Mouse (Mus musculus) G1E (cell line): ENCODE data around the gene Sh3bp2. TPM values are rescaled to one million over a fixed set of nuclear protein-coding genes. Genes with fewer than 3 reads are reported as not detected.

Experiments
- ATAC-seq: 2 replicates; pipeline ENCODE4 v1.8.0; 2016; ENCODE audit warnings: mild to moderate bottlenecking; ENCODE audit not compliant: insufficient number of reproducible peaks, poor library complexity, low FRiP score, severe bottlenecking; ENCODE audit errors: extremely low read depth
- DNase-seq: peaks from one replicate; pipeline ENCODE4 v3.0.0; 2012; ENCODE audit warnings: low spot score
- H3K27me3 ChIP-seq: 2 replicates; pipeline ENCODE4 v1.6.1; 2012; ENCODE audit warnings: mild to moderate bottlenecking, low read length, inconsistent platforms; ENCODE audit not compliant: insufficient read depth
- H3K36me3 ChIP-seq: replicated peaks from 2 replicates; pipeline ENCODE3; 2012; ENCODE audit warnings: mild to moderate bottlenecking, inconsistent platforms
- H3K4me1 ChIP-seq: 2 replicates; pipeline ENCODE4 v1.6.1; 2012; ENCODE audit warnings: low read depth, low read length, inconsistent platforms, mixed read lengths; ENCODE audit not compliant: insufficient read depth
- H3K4me3 ChIP-seq: 2 replicates; pipeline ENCODE4 v1.5.1; 2012; ENCODE audit warnings: low read depth, mild to moderate bottlenecking, inconsistent platforms, low read length, moderate library complexity, mixed read lengths
- H3K9me3 ChIP-seq: replicated peaks from 2 replicates; pipeline ENCODE4 v1.6.1; 2012; ENCODE audit warnings: inconsistent platforms
- CTCF ChIP-seq: IDR thresholded peaks from 2 replicates; pipeline ENCODE4 v1.5.1; 2012; ENCODE audit warnings: low read depth, low read length, inconsistent platforms, mixed read lengths
- GATA1 ChIP-seq: IDR thresholded peaks from 2 replicates; pipeline ENCODE4 v1.6.1; 2012; ENCODE audit warnings: borderline replicate concordance, low read length, inconsistent platforms, mixed read lengths
- GATA2 ChIP-seq: IDR thresholded peaks from 2 replicates; pipeline ENCODE4 v1.6.1; 2012; ENCODE audit warnings: low read depth, low read length, inconsistent platforms, borderline replicate concordance
- POLR2AphosphoS5 ChIP-seq: IDR thresholded peaks from 2 replicates; pipeline ENCODE4 v1.6.1; 2012; ENCODE audit warnings: low read depth, low read length, inconsistent platforms; ENCODE audit not compliant: insufficient replicate concordance
- TAL1 ChIP-seq: conservative IDR thresholded peaks from 2 replicates; pipeline ENCODE4 v1.6.1; 2012; ENCODE audit warnings: low read depth, low read length, inconsistent platforms, mixed read lengths
- polyA plus RNA-seq: library from polyadenylated mRNA; stranded (reverse); fragments of >175 nt; gene quantifications from 2 replicates; pipeline ENCODE4 v1.2.3, GENCODE M21; 2012
- total RNA-seq, 2 experiments: library from RNA; stranded (forward) in 1 of 2; stranded (reverse) in 1 of 2; fragments of 200-1000 nt in 1 of 2; fragments of >200 nt in 1 of 2; fragmentation: Nextera tagmentation in 1 of 2; gene quantifications; 2 replicates each; pipeline ENCODE4 v1.2.3; 2014 to 2017

Gene Sh3bp2
- total and polyA plus RNA-seq, 3 experiments, result 2.2 to 6.7 (median 3.5) TPM

DNA sequence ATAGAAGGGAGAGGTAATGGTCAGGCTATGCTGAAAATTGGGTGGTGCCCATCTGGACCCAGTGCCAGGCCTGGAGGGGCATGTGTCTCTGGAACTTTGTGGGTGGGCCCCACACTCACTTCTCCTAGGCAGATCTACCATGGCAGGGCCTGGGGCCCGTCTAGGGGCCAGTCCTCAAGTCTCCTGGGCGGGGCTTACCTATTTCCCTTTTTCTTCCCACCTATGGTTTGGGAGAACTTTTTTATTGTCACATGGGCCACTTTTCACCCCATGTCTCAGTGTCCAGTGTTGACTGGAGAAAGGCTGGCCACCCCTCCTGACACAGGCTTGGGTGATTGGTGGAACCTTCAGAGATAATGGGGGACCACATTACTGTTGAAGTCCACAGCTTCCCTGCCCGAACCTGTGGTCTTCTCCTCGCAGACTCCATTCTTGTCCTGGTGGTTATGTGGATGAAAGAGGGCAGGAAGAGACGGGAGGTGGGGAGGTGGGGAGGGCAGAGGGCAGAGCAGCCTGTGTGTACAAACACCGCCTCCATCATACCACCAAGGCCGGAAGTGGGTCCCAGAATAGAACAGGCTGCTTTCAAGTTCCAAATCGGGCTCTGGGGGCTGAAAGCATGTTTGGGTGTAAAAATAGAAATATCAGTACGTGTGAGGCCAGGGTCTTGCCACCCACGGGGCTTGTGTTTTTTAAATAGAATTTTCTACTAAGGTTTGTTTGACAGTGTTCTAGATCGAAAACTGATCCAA, 5.0 kb upstream of the Sh3bp2 start:
- ATAC-seq (peak; percentile 38; the same call in 1 of the 2 replicates), DNase-seq (peak; percentile 61)
- Histone ChIP-seq H3K9me3 (no peaks in the 10 kb centered on the region), H3K4me1 (peaks cover 47% of the 10 kb centered on the region), H3K4me3 (no peak overlapping the region; the same call in 1 of the 2 replicates), H3K36me3 (no peaks in the 10 kb centered on the region), H3K27me3 (peaks cover 18% of the 10 kb centered on the region)
- TF ChIP-seq GATA1 (no peak), TAL1 (no peak), POLR2AphosphoS5 (no peak), CTCF (no peak), GATA2 (no peak)

DNA sequence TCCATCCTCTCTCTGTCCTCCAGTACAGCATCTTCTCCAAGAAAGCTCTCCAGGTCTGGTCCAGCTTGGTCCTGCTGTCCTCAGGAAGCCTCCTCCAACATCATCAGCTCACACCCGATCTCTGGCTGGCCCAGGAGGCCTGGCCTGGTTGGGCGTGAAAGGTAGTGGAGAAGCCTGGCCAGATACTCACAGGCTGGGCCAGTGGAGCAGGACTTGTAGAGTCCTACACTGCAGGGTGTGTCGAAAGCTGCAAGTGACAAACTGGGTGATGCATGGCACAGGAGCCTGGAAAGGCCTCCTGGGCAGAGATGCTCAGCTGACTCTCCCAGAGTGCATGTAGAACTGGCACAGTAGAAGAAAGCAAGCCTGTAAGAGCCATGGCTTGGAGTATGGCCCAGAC, 4.3 kb upstream of the Sh3bp2 start:
- H3K4me1 ChIP-seq, result peaks cover 54% of the 10 kb centered on the region
- DNase-seq (no peak), ATAC-seq (no peak)
- no peaks in the 10 kb centered on the region for H3K36me3 ChIP-seq
- H3K4me3 ChIP-seq, result no peak overlapping the region
- H3K9me3 ChIP-seq, result no peaks in the 10 kb centered on the region
- no peak for TF ChIP-seq GATA2
- no peak for TF ChIP-seq POLR2AphosphoS5
- TF ChIP-seq GATA1, result no peak
- no peak for TF ChIP-seq TAL1
- TF ChIP-seq CTCF, result no peak
- peaks cover 18% of the 10 kb centered on the region for H3K27me3 ChIP-seq

DNA sequence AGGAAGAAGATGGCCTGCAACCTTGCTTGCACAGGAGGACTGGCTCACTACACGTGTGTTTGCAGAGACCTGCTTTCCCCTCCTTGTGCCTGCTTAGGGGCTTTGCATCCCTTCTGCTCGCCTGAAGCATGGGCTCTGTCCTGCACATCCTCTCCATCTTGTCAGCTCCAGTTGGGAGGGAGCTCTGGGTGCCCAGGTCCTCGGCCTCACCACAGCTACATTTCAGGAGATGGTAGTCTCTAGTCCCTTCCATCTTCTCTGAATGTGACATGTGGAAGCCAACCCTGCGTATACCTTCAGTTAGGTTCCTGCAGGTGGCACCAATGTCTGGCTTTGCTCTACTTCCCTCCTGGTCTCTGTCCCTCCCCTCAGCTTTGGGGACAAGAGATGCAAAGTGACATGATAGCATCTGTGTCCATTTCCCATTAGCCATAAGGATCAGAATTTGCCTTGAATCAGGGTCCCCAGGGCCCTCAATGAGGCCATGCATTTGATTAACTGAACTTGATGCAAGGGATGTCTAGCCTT, 1.6 kb upstream of the Sh3bp2 start:
- TF ChIP-seq POLR2AphosphoS5 (no peak), GATA1 (no peak), TAL1 (no peak), GATA2 (no peak), CTCF (no peak)
- H3K27me3 ChIP-seq, result peaks cover 22% of the 10 kb centered on the region
- no peak for ATAC-seq
- H3K4me3 ChIP-seq, result no peak overlapping the region
- H3K9me3 ChIP-seq, result no peaks in the 10 kb centered on the region
- DNase-seq, result no peak
- H3K36me3 ChIP-seq, result no peaks in the 10 kb centered on the region
- H3K4me1 ChIP-seq, result peaks cover 59% of the 10 kb centered on the region

- Histone ChIP-seq H3K36me3 (no peaks in the 10 kb centered on the region), H3K9me3 (no peaks in the 10 kb centered on the region), H3K4me1 (peaks cover 56% of the 10 kb centered on the region), H3K27me3 (peaks cover 22% of the 10 kb centered on the region), H3K4me3 (no peak overlapping the region)
- DNase-seq, result no peak
- no peak for ATAC-seq
- no peak for TF ChIP-seq TAL1
- TF ChIP-seq CTCF, result no peak
- TF ChIP-seq GATA2, result no peak
- no peak for TF ChIP-seq GATA1
- no peak for TF ChIP-seq POLR2AphosphoS5
Measured at GRCm38 (mm10) chr5:34524511-34524910, 1.1 kb upstream of the Sh3bp2 start.

- Histone ChIP-seq H3K27me3 (peaks cover 25% of the 10 kb centered on the region), H3K4me3 (peak overlapping the region; percentile 79; the same call in 1 of the 2 replicates), H3K4me1 (peaks cover 40% of the 10 kb centered on the region), H3K36me3 (no peaks in the 10 kb centered on the region), H3K9me3 (no peaks in the 10 kb centered on the region)
- DNase-seq (no peak), ATAC-seq (no peak)
- TF ChIP-seq GATA1 (no peak), CTCF (no peak), POLR2AphosphoS5 (no peak), GATA2 (no peak), TAL1 (no peak)
Measured at GRCm38 (mm10) chr5:34526477-34526775, 788 bp downstream of the Sh3bp2 start.

DNA sequence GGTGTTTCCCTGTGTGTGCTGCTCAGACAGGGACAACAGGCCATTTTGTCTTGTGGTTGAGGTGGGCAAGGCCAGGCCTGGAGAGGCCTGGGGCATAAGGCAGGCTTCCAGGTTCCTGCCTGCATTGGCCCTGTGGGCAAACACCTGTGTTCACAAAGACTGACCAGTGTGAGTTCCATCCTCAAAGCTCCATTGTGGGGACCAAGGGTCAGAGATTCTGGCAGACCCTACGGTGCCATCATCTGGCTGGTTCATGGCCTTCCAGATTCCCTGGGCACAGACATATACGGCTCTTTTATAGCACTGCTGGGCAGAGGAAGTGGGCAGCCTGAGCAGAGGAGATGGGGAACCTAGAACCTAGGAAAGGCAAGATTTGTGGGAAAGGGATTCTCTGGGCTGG, 1.7 kb downstream of the Sh3bp2 start:
- TF ChIP-seq POLR2AphosphoS5 (no peak), GATA2 (no peak), GATA1 (no peak), TAL1 (no peak), CTCF (no peak)
- Histone ChIP-seq H3K36me3 (no peaks in the 10 kb centered on the region), H3K4me3 (no peak overlapping the region), H3K27me3 (peaks cover 24% of the 10 kb centered on the region), H3K9me3 (no peaks in the 10 kb centered on the region), H3K4me1 (peaks cover 33% of the 10 kb centered on the region)
- ATAC-seq (no peak), DNase-seq (no peak)

- Histone ChIP-seq H3K4me1 (peaks cover 33% of the 10 kb centered on the region), H3K4me3 (no peak overlapping the region), H3K36me3 (no peaks in the 10 kb centered on the region), H3K27me3 (peaks cover 26% of the 10 kb centered on the region), H3K9me3 (no peaks in the 10 kb centered on the region)
- ATAC-seq, result no peak
- DNase-seq, result no peak
- TF ChIP-seq GATA1 (no peak), POLR2AphosphoS5 (no peak), CTCF (no peak), GATA2 (no peak), TAL1 (no peak)
Measured at GRCm38 (mm10) chr5:34528724-34529123, 3.1 kb downstream of the Sh3bp2 start.
